Mouse (Mus musculus) lung, embryonic 15.5 days (tissue): ENCODE measurements at regions not wholly inside any gene's neighbourhood (a gene's known extent, or its start where the extent isn't known, plus 50 kb on each side); places are given as distances from the start of the nearest gene placed in this dataset.

Experiments used
- ATAC-seq: fragments of 200-750 bp; cut with Nextera tagmentation; 2 replicates; pipeline ENCODE4 v1.8.0; 2017; ENCODE audit warnings: moderate number of reproducible peaks, borderline replicate concordance; ENCODE audit not compliant: low FRiP score, low TSS enrichment; ENCODE audit errors: extremely low read depth
- H3K27ac ChIP-seq: fragments of 300-500 bp; sonication (generic); 2 replicates; pipeline ENCODE4 v1.5.1; 2015; ENCODE audit warnings: moderate library complexity, mild to moderate bottlenecking, inconsistent platforms
- H3K27me3 ChIP-seq: fragments of 300-500 bp; sonication (generic); 2 replicates; pipeline ENCODE4 v1.6.1; 2015; ENCODE audit warnings: inconsistent platforms
- H3K36me3 ChIP-seq: fragments of 300-500 bp; sonication (generic); 2 replicates; pipeline ENCODE4 v1.6.1; 2015; ENCODE audit warnings: inconsistent platforms
- H3K4me1 ChIP-seq: fragments of 300-500 bp; sonication (generic); 2 replicates; pipeline ENCODE4 v1.6.1; 2015; ENCODE audit warnings: inconsistent platforms
- H3K4me2 ChIP-seq: fragments of 300-500 bp; sonication (generic); 2 replicates; pipeline ENCODE4 v1.6.1; 2015; ENCODE audit warnings: inconsistent platforms, mild to moderate bottlenecking, moderate library complexity
- H3K4me3 ChIP-seq: fragments of 300-500 bp; sonication (generic); 2 replicates; pipeline ENCODE4 v1.5.1; 2015; ENCODE audit warnings: mild to moderate bottlenecking, inconsistent platforms
- H3K9ac ChIP-seq: fragments of 300-500 bp; sonication (generic); 2 replicates; pipeline ENCODE4 v1.6.1; 2015; ENCODE audit warnings: inconsistent platforms
- H3K9me3 ChIP-seq: fragments of 300-500 bp; sonication (generic); 2 replicates; pipeline ENCODE4 v1.6.1; 2016; ENCODE audit warnings: inconsistent platforms
- WGBS: fragments of 180-500 bp; shearing (Covaris S2); methylation state at CpG from one replicate; pipeline ENCODE4 v1.1.7; 2015; 5-methylcytosine and 5-hydroxymethylcytosine counted together

GRCm38 (mm10) chr8:34353140-34353855 lies 241.8 kb upstream of the Gm10131 start:
- Histone ChIP-seq H3K36me3 (no peaks in the 10 kb centered on the region), H3K27me3 (no peaks in the 10 kb centered on the region), H3K4me1 (no peaks in the 10 kb centered on the region), H3K4me3 (no peak overlapping the region), H3K9ac (no peak overlapping the region), H3K27ac (no peak overlapping the region), H3K4me2 (no peak overlapping the region), H3K9me3 (no peaks in the 10 kb centered on the region)
- WGBS, result 63% methylated on average over 6 of the region's 6 CpGs
- ATAC-seq, result no peak

GRCm38 (mm10) chr8:34334851-34335250 lies 223.3 kb upstream of the Gm10131 start:
- Histone ChIP-seq H3K4me3 (no peak overlapping the region), H3K9me3 (no peaks in the 10 kb centered on the region), H3K27ac (no peak overlapping the region), H3K27me3 (no peaks in the 10 kb centered on the region), H3K9ac (no peak overlapping the region), H3K36me3 (no peaks in the 10 kb centered on the region), H3K4me2 (no peak overlapping the region), H3K4me1 (no peaks in the 10 kb centered on the region)
- ATAC-seq, result no peak
- 79% methylated on average over 4 of the region's 4 CpGs for WGBS

GRCm38 (mm10) chr8:34331673-34332072 lies 220.1 kb upstream of the Gm10131 start:
- H3K27ac ChIP-seq, result no peak overlapping the region
- H3K4me2 ChIP-seq, result no peak overlapping the region
- H3K36me3 ChIP-seq, result no peaks in the 10 kb centered on the region
- 0 out of 2 replicates have a peak, but pooled peaks cover 5% of the 10 kb centered on the region for H3K27me3 ChIP-seq
- no peaks in the 10 kb centered on the region for H3K4me1 ChIP-seq
- H3K9me3 ChIP-seq, result no peaks in the 10 kb centered on the region
- no peak for ATAC-seq
- H3K4me3 ChIP-seq, result no peak overlapping the region
- no peak overlapping the region for H3K9ac ChIP-seq
- 47% methylated on average over 5 of the region's 5 CpGs for WGBS

- Histone ChIP-seq H3K4me2 (peak overlapping the region; percentile 57), H3K4me3 (peak overlapping the region; percentile 20; the same call in 1 of the 2 replicates), H3K4me1 (peaks cover 9% of the 10 kb centered on the region), H3K36me3 (no peaks in the 10 kb centered on the region), H3K9me3 (no peaks in the 10 kb centered on the region), H3K27me3 (0 out of 2 replicates have a peak, but pooled peaks cover 10% of the 10 kb centered on the region), H3K9ac (no peak overlapping the region), H3K27ac (no peak overlapping the region)
- ATAC-seq, result no peak
- WGBS, result 8% methylated on average over 15 of the region's 15 CpGs
Measured at GRCm38 (mm10) chr8:34326614-34326965, 215.1 kb upstream of the Gm10131 start.

- Histone ChIP-seq H3K4me3 (peak overlapping the region; percentile 20), H3K27me3 (0 out of 2 replicates have a peak, but pooled peaks cover 10% of the 10 kb centered on the region), H3K36me3 (no peaks in the 10 kb centered on the region), H3K9ac (no peak overlapping the region), H3K4me2 (peak overlapping the region; percentile 57), H3K4me1 (peaks cover 9% of the 10 kb centered on the region), H3K9me3 (no peaks in the 10 kb centered on the region), H3K27ac (no peak overlapping the region)
- no peak for ATAC-seq
- 5% methylated on average over 14 of the region's 17 CpGs for WGBS
Measured at GRCm38 (mm10) chr8:34325841-34326613, 214.5 kb upstream of the Gm10131 start.

GRCm38 (mm10) chr8:34320158-34320587 lies 208.6 kb upstream of the Gm10131 start:
- Histone ChIP-seq H3K9ac (no peak overlapping the region), H3K36me3 (no peaks in the 10 kb centered on the region), H3K4me3 (no peak overlapping the region), H3K4me2 (no peak overlapping the region), H3K27ac (no peak overlapping the region), H3K9me3 (no peaks in the 10 kb centered on the region), H3K4me1 (no peaks in the 10 kb centered on the region), H3K27me3 (no peaks in the 10 kb centered on the region)
- 34% methylated on average over 6 of the region's 6 CpGs for WGBS
- ATAC-seq, result no peak

GRCm38 (mm10) chr8:34319719-34320118 lies 208.2 kb upstream of the Gm10131 start:
- Histone ChIP-seq H3K27ac (no peak overlapping the region), H3K9me3 (no peaks in the 10 kb centered on the region), H3K4me1 (no peaks in the 10 kb centered on the region), H3K4me3 (no peak overlapping the region), H3K9ac (no peak overlapping the region), H3K4me2 (no peak overlapping the region), H3K36me3 (no peaks in the 10 kb centered on the region), H3K27me3 (no peaks in the 10 kb centered on the region)
- 89% methylated on average over 5 of the region's 5 CpGs for WGBS
- no peak for ATAC-seq

- no peak for ATAC-seq
Measured at GRCm38 (mm10) chr8:34315233-34315632, 203.7 kb upstream of the Gm10131 start.

GRCm38 (mm10) chr8:34305542-34306485 lies 194.3 kb upstream of the Gm10131 start:
- Histone ChIP-seq H3K4me2 (no peak overlapping the region), H3K9me3 (no peaks in the 10 kb centered on the region), H3K9ac (no peak overlapping the region), H3K27me3 (no peaks in the 10 kb centered on the region), H3K4me1 (0 out of 2 replicates have a peak, but pooled peaks cover 6% of the 10 kb centered on the region), H3K4me3 (no peak overlapping the region), H3K36me3 (no peaks in the 10 kb centered on the region), H3K27ac (no peak overlapping the region)
- ATAC-seq, result no peak
- 35% methylated on average over 7 of the region's 7 CpGs for WGBS

More at GRCm38 (mm10) chr8:34315233-34315632, 203.7 kb upstream of the Gm10131 start:
- H3K4me3 ChIP-seq, result no peak overlapping the region
- no peak overlapping the region for H3K9ac ChIP-seq
- no peaks in the 10 kb centered on the region for H3K27me3 ChIP-seq
- H3K4me2 ChIP-seq, result no peak overlapping the region
- no peaks in the 10 kb centered on the region for H3K36me3 ChIP-seq
- no peak overlapping the region for H3K27ac ChIP-seq
- no peaks in the 10 kb centered on the region for H3K9me3 ChIP-seq
- no peaks in the 10 kb centered on the region for H3K4me1 ChIP-seq

GRCm38 (mm10) chr8:34303815-34304214 lies 192.3 kb upstream of the Gm10131 start:
- Histone ChIP-seq H3K27ac (no peak overlapping the region), H3K4me1 (0 out of 2 replicates have a peak, but pooled peaks cover 6% of the 10 kb centered on the region), H3K27me3 (no peaks in the 10 kb centered on the region), H3K9me3 (no peaks in the 10 kb centered on the region), H3K9ac (no peak overlapping the region), H3K36me3 (no peaks in the 10 kb centered on the region), H3K4me2 (no peak overlapping the region), H3K4me3 (no peak overlapping the region)
- 87% methylated on average over 11 of the region's 11 CpGs for WGBS
- ATAC-seq, result no peak

- Histone ChIP-seq H3K36me3 (no peaks in the 10 kb centered on the region), H3K27ac (no peak overlapping the region), H3K4me1 (no peaks in the 10 kb centered on the region), H3K9ac (no peak overlapping the region), H3K9me3 (no peaks in the 10 kb centered on the region), H3K27me3 (no peaks in the 10 kb centered on the region), H3K4me3 (no peak overlapping the region), H3K4me2 (no peak overlapping the region)
- ATAC-seq, result no peak
- WGBS, result 39% methylated on average over 15 of the region's 15 CpGs
Measured at GRCm38 (mm10) chr8:34300331-34300903, 188.9 kb upstream of the Gm10131 start.
